Mouse (Mus musculus) left cerebral cortex, postnatal 36 days (tissue): ENCODE data around the gene Wdr78. TPM values are rescaled to one million over a fixed set of nuclear protein-coding genes. Genes with fewer than 3 reads are reported as not detected.
A peak's percentile ranks its signal among the peaks of the same experiment; 100 is the strongest.

Experiments
- DNase-seq, 2 experiments: peaks; one replicate each; pipeline ENCODE4 v3.0.0; 2021 to 2022; ENCODE audit warnings: low spot score in 2 of 2, mixed read lengths in 1 of 2
- intact Hi-C: fragments of 180-260 bp; cut with DNase I; formaldehyde crosslinking; loops from one replicate; pipeline ENCODE4 v1.15.1; 2025
- total RNA-seq, 2 experiments: library from RNA; stranded (reverse); gene quantifications; 2 replicates each; pipeline ENCODE4 v1.2.3; 2021

Gene Wdr78
- total RNA-seq, 2 experiments from 2014 or later = 10.6 to 17.4 TPM

DNA sequence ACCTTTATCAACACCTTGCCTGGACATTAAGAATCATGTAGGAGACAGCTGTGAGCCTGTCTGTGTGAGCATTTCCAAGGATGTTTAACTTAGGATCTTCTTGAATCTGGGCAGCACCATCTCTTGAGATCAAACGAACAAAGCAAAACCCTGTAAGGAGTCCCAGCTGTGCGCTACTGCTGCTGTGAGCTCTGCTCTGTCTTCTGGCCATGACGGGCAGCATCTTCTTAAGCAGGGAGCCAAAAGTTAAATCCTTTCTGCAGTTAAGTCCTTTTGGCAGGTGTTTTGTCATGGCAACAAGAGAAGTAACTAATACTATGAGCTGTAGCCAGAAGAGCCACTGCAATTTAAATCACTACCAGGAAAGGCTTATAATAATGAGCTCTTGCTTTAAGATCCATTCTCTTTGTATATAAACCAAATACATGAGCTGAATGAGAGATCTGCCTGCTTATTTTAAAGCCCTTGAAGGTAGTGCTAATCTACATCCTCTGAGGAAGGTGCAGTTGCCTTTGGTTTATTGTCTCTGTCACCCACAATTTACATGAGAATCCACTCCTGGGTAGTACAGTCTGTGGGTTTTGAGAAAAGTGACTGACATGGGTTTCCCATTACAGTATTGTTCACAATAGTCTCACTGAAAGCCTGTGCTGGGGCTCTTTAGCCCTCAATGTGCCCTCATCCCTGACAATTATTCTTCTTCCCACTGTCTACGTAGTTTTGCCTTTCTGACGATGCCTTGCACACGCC is 46.3 kb downstream of the Wdr78 start:
- no peak for DNase-seq
- intact Hi-C loops = no loop called here

DNA sequence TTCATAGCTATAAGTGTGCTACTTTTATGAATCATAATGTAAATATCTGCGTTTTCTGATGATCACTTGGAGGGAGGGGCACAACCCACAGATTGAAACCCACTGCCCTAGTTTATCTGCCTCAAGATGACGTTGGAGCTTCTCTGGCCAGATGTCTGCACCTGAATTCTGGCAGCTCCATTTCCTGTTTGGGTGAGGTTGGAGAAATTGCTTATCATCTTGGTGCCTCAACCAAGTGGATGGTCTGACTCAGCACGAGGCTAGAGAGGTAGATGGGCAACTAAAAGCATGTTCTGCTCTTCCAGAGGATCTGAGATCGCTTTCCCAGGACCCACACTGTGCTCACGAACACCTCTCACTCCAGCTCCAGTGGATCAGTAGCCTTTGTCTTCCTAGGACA is 49.4 kb downstream of the Wdr78 start:
- DNase-seq = no peak
- intact Hi-C loops = no loop called here

DNA sequence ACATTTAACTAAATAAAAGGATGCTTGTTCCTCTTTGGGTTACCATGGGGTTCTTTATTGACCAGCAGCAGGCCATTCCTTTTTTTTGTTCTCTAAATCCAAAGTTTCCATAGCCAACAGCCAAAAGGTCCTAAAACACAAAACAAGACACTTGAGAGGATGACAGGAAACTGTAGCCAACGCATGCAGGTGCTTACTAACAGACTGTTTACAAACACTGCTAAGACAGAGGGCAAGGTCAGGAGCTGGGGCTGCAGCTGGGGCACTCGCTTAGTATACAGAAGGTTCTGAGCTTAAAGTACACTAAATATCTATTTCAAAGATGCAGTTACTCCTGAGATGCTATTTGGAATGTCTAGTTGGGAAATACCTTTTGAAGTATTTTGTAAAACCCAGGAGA is 49.9 kb downstream of the Wdr78 start:
- intact Hi-C loops = no loop called here

DNA sequence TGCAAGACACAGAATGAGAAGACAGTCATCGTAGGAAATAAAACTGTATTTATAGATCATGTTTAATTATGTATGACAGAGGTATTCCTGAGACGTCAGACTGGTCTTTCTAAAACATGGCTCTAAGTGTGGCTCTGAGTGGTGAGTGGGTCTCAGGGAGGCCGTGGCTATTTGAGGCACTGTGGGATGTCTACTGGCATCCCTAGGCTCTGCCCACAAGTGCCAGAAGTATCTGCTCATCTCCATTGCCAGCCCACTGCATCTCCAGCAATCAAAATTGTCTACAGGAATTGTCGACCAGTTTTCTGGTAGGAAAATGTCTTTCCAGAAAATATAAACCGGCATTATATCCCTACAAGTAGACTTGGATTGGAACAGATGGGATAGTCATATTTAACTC is 57.4 kb downstream of the Wdr78 start:
- intact Hi-C loops = no loop called here

More for the DNA sequence above, 49.9 kb downstream of the Wdr78 start:
- no peak for DNase-seq

DNA sequence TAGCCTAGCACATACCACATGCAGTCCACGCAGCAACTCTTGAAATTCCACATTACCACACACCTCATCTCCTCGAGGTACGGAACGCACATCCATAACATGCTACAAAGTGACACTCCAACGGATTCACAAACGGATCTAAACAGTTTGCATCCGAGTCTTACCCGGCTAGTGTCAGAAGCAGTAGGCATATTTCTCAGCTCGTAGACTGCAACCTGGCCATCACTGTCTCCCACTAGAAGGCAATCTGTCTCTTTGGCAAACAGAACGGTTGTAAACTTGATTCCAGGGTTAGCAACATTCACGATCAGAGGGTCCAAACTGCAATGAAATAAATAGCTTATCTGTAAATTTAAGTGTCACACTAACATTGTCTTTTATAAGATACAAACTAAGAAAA is 66.3 kb downstream of the Wdr78 start:
- DNase-seq = no peak
- intact Hi-C loops = no loop called here

More for the DNA sequence above, 57.4 kb downstream of the Wdr78 start:
- peak in 1 of 2 experiments; percentile 15 for DNase-seq

DNA sequence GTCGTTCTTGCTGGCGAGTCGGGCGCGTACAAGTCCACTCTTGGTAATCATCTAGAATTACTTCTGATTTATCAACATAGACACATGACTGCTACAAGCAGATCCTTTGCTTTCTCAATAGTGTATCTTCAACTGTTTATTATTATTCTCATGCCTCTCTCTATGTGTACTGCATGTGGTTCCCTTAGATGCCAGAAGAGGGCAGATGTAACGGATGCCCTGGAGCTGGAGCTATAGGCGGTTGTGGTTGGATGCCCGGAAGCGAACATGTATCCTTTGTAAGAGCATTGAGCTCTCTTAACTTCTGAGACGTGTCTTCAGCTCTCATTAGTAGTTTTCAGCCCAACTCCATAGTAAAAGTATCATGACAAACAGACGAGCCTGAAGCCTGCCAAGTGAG is 71.4 kb downstream of the Wdr78 start:
- DNase-seq = no peak
- intact Hi-C loops = no loop called here

DNA sequence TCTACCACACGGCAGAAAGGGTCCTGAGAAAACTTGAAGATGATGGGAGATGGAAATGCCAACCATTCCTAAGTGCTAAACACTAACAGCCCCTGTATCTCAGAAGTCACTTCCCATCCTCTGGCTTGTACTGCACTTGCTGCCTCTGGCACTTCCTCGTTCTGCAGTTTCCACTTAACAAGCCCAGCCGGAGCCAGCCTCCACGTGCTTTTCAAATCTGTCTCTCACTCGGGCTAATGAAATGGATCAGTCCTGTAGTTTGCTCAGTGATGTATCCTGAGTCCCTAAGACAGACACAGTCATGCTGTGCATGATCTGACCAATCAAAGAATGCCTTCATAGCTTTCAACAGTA is 74.5 kb downstream of the Wdr78 start:
- no peak for DNase-seq
- intact Hi-C loops = no loop called here

DNA sequence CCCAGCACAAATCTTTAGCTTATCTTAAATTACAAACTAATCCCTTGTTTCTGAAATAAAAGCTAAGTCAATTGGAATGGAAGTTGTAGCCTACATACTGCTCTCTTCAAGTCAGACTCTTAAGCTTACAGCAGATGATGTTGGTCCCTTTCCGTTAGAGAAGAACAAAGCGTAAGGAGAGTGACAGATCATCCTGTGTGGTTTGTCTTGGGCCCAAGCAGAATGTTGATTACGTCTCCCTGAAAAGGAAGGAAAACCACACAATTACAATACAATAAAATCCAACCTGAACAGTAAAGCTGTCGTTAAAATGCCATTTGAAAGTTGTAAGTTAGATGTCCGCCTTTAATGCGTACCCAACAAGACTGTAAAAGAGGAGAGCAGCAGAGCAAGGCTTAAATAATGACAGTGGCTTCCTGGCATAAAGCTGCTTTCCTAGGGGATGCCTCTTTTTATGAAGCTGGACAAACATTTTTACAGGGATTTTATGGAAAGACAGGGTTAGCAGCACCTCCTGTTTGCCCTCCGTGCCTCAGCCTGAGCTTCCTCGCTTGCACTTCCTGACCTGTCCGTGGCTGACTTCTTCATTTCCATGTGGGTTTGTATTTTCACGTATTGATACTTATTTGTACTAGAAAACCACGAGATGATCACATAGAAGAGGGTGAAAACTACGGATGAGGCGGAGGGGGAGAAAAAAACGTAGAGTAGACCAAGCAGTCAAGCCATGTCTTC is 75.1 kb downstream of the Wdr78 start:
- DNase-seq = no peak
- intact Hi-C loops = no loop called here

DNA sequence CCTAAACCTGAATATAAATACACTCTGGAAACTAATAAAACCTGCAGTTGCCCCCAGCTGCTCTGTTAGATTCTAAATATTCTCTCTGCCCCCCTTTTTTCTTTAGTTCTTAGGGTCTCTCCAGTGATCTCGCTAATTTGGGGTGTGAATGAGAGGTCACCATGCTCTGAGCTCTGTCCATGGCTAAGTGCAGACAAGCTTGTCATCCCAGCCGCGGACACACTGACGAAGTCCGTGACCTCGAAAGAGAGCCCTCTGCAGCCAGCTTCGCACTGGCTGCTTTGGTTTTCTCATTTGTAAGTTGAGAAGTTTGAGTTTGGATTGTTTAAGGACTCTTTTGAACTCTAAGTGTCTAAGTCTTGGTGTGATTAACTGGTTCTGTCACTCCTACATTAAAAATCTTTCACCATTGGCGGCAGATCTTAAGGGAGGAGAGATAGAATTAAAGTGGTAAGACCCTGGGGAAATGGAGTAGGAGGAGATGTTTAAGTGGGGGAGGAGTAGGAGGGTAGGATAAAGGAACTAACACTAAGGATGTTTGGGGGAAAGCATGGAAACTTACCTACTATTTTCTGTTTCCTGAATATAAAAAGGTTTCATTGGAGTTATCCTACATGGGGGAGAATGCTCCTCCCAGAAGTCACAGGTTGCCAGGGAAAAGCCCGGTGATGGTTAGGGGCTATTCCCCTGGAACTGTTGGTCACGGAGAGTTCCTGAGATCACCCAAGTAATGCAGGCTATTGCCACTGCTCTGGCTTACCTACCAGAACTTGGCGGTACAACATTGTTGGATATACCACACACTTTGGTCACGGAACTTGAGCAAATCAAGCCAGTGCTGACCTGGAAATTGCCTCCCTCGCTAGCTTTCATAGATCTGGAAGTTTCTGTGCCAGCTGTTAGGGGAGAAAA is 85.9 kb downstream of the Wdr78 start:
- intact Hi-C loops = no loop called here

DNA sequence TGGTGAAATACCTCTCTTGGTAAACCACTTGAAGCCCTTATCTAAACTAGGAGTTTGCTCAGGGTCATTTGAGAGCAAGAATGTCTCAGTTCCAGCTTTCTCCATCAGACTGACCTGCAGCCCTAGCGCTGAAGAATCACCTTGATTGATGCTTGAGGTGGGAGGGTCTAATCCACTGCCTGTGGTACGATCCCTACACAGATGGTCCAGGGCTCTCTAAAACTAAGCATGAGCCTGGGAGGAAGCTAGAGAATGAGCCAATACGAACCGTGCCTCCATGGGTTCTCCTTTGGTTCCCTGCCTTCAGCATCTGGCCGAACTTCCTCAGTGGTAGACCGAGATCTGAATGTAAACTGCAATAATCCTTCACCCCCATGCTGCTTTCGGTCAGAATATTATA is 86.6 kb downstream of the Wdr78 start:
- DNase-seq = no peak
- intact Hi-C loops = no loop called here

More for the DNA sequence above, 85.9 kb downstream of the Wdr78 start:
- DNase-seq = no peak

DNA sequence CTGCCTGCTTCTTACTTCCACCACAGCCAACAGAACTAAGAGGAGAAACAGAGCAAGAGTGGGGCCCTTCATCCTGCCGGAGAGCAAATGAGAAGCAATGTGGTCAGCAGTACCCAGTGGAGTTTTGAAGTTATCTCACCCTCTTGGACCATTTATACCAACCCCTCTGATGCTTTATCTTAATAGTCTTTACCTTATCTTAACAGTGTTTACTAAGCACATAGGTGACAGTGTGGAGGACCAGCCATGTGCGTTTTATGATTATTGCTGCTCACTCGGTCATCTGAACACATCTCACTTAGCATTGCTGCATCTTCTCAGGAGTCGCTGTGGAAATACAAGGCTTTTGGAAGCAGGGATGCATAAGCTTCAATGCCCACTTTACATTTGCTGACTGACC is 87.7 kb downstream of the Wdr78 start, which contains the start of gene Insl5:
Insl5 (minus strand) TSS at position 222 of the 400 bp plus-strand sequence.
- DNase-seq = no peak
- intact Hi-C loops = no loop called here

DNA sequence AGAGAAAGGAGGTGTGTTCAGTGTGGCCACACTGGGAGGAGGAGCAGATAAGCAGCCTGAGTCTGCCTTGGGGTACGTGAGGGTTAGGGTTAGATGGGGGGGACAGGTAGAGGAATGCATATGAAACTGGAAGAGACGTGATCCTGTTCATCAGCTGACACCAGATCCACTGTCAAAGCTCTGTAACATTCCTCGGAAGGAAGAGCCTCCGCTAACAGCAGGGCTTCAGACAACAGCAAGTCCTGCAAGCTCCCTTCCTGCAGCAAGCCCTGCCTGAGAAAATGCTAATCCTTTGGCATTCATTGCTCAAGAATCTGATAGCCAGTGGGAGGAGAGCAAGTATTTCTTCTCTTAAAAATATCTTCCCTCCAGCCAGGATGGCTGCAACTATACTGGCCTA is 100.9 kb downstream of the Wdr78 start:
- DNase-seq = no peak
- intact Hi-C loops = no loop called here

DNA sequence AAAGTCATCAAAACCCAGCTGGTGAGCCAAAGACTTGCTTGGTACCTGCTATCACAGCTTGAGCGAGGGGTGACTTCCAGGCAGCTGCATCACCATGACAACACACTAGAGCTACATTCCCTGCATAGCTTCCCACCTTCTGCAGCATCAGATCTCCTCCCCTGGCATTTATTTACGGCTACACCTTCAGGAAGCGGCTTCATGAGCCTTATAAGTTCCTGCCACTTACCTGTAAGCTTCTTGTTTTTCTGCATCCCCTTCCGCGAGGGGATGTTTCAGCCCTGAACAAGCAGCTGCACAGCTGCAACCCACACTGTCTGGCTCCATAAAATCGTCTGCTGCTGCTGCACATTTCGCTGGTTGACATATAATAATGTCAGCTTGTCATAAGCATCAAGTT is 102.5 kb downstream of the Wdr78 start:
- intact Hi-C loops = no loop called here
- no peak for DNase-seq

DNA sequence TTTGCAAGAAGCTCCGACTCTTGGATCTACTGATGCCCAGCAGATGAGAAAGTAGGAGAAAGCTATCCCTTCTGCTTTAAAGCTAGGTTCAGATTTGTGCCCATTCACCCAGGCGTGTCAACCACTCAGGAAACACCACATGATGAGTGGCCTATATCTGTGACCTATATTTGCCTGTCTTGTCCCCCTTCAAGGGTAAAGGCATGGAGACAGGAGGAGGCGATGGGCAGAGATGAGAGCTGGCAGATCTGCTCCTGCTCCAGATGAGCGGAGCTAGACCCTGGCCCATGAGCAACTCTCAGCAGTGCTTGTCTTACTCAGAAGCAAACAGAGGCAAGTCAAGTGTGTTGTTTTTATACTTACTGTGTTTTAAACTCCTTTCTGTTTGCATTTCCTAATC is 103.6 kb downstream of the Wdr78 start:
- intact Hi-C loops = no loop called here
- no peak for DNase-seq

DNA sequence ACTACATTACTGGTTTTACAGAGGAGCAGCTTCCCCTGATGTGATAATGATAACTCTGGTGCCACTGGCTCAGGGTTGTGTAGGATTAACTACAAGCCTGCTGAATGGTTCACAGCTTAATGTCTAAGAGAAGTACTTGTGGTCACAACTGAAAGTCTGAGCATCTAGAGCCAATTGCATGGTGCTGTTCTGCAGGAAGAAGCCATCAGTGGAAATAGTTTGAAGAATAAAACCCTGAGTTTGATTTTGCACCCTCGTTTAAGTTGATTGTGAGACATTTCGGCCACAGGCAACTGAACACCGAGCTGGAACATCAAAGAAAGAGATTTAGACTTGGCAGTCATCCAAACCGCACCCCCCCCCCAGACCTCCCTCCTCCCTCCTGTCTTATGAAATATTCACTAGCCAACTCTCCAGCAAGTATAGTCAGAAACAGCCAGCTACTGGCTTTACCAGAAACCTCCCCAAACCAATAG is 107.4 kb downstream of the Wdr78 start:
- intact Hi-C loops = no loop called here
- no peak for DNase-seq

DNA sequence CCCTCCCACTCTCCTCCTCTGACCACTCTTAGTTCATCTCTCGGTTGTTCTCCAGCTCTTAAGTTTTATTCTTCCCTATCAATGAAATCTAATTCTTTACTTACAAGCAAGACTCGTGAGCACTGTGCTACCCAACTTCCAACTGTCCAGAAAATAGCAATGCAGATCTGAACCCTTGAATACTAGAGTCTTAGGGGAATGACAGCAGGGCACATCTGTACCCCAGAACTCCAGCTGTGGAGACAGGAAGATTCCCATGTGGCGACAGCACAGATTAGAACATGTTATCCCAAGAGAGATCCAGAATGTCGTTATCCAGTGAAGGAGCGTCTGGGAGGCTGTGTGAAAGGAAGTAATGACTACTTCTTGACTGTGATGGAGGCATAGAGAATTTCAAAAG is 108.1 kb downstream of the Wdr78 start:
- intact Hi-C loops = no loop called here
- DNase-seq = no peak

DNA sequence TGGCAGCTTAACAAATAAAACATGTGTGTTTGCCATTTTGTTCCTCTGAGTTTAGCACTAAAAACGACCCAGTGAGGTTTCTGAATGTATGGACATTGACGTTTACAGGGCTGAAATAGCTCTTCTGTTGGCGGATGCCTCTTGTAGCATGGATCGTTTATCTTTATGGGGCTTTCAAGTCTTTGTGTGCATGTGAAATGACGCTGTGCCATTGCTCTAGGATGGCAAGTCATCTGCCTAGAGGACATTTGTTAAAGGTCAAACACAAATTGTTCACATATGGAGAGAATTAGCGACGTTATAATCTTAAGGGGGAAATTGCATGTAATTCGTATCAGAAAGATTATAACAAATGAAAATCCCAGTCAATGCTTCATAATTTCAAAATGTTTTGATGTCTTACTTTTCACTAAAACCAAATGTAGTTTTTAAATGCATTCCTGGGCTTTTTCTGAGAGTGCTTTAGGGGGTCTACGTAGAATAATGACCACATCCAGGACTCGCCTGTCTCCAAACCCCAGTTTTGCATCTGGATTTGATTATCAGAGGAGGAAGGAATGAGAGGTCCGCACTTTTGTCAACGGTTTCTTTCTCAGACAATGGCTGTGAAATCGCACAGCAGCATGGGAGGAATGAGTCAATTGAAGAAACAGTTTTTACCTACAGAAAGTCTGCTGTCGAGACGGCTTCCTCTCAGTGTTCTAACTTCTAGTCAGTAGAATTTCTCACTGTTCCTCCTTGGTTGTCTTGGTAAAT is 109.0 kb downstream of the Wdr78 start:
- no peak for DNase-seq
- intact Hi-C loops = no loop called here

DNA sequence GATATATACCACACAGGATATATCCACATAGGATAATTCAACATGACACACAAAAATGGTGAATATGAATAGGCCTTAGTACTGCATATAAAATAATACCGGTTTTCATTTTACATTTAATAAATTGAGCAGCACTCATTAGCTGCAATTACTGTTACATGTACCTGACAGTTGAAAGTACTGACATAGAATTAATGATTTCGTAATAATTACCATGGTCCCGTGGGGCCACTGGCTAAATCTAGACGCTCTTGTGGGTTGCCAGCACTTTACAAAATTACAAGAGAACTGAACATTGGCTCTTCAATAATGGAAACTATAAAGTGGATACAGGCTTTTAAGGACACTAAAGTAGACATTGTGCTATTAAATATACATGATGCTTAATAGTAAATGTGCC is 109.7 kb downstream of the Wdr78 start:
- DNase-seq = no peak
- intact Hi-C loops = no loop called here

DNA sequence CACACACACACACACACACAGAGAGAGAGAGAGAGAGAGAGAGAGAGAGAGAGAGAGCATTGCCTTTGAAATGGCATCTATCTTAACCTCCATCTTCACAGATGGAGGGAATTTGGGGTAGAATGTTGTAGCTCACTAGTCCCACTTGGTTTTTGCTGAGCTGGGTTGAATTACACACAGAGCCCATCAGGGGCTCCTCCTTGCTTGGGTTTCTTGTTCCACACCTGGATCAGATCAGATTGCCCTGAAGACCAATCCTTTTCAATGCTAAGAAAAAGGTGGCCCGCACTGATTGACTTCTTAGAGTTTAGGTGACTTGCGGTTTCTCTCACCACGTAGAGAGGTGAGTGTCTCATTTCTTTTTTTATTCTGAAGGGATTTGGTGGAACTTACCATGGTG is 122.7 kb downstream of the Wdr78 start:
- intact Hi-C loops = no loop called here
- no peak for DNase-seq
